Mouse (Mus musculus) naive thymus-derived CD4-positive, alpha-beta T cell, adult 5 months (primary cell): ENCODE data around the gene Gm340. TPM values are rescaled to one million over a fixed set of nuclear protein-coding genes. Genes with fewer than 3 reads are reported as not detected.

ENCODE experiments used
- polyA plus RNA-seq: library from polyadenylated mRNA; unstranded; fragments of 100-300 nt; shearing (Covaris generic); gene quantifications from one replicate; pipeline ENCODE4 v1.2.1, GENCODE M21; 2017

Gene Gm340
- polyA plus RNA-seq: 7.7 TPM

DNA sequence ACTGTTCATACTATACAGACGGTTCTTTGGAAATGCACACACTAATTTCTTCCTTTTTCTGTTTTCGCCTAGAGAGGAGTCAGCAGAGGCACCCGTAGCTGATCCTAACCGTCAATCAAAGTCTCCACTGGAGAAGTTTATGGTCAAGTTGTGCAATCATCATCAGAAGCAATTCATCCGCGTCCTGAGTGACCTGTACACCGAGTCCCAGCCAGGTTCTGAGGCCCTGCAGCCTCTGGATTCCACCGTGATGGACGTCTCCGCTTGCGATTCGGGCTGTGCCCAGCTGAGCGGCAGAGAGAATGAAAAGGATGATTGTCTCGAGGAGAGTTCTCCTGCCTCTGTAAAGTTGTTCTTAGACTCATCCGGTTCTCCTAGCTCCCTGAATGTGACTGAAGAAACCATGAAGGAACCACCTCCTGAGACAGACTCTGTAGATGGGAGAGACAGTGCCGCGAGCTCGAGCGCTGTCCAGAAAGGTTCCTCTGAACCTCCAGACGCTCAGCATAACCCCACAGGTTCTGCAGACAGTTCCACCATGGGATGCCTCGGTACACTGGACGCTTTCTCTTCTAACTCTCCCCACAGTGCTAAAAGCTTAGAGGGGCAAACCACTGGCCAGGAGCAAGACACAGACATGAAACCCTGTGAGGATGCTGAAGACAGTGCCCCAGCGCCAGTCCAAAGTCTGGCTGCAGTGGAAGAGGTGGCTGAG is at the start of gene Gm340:
Gm340 (plus strand) TSS at position 665 of the 715 bp plus-strand sequence.

Other genes starting within 250 kb of the Gm340 start
- gene Pik3ap1, start 197.3 kb upstream of the Gm340 start, polyA plus RNA-seq: 0.17 TPM
- 20.2 TPM for gene Lcor, start 99.7 kb upstream of the Gm340 start, polyA plus RNA-seq
- not detected for gene Slit1, start 161.3 kb downstream of the Gm340 start, polyA plus RNA-seq
- 2.7 TPM for gene Arhgap19, start 219.7 kb downstream of the Gm340 start, polyA plus RNA-seq
- gene Frat1, start 247.6 kb downstream of the Gm340 start, polyA plus RNA-seq: 10.1 TPM